Mouse (Mus musculus) myocyte (in vitro differentiated cells): ENCODE measurements around the gene Akap13.

Experiments
- E2F4 ChIP-seq: IDR thresholded peaks from one replicate; pipeline ENCODE4 v1.6.1; 2011; ENCODE audit warnings: mild to moderate bottlenecking, control low read depth, moderate library complexity; ENCODE audit not compliant: insufficient read depth
- MAX ChIP-seq: IDR thresholded peaks from one replicate; pipeline ENCODE4 v1.6.1; 2011; ENCODE audit warnings: low read depth, mild to moderate bottlenecking, control low read depth
- MYOD1 ChIP-seq, 3 experiments: IDR thresholded peaks; one replicate each; pipeline ENCODE4 v1.6.1; 2011; ENCODE audit warnings: control low read depth in 2 of 3, low read depth in 2 of 3, mild to moderate bottlenecking in 2 of 3, moderate library complexity in 1 of 3; ENCODE audit not compliant: insufficient read length in 2 of 3, control insufficient read depth in 1 of 3
- TCF12 ChIP-seq: IDR thresholded peaks from one replicate; pipeline ENCODE4 v1.6.1; 2011; ENCODE audit warnings: mild to moderate bottlenecking, control low read depth; ENCODE audit not compliant: poor library complexity, insufficient read depth, severe bottlenecking
- USF1 ChIP-seq: IDR thresholded peaks from one replicate; pipeline ENCODE4 v1.6.1; 2011; ENCODE audit warnings: low read depth, mild to moderate bottlenecking, control low read depth, moderate library complexity

DNA sequence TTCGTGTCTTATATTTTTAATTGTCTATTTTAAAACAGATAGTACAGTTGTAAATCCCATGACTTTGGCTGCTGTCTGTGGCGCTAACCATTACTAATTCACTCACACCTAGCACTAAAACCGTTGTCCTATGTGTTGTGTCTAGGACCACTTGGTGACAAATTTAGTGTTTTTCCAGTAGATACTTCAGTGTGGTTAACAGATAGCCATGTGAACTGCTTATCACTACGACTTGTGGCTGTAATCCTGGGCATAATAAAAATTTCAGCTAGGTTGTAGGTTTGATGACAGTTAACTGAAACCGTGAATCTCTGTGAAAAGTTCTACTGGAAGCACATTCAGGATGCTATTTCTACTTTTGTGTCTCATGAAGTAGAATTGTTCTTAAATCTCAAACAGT lies 258.6 kb downstream of the Akap13 start:
- TF ChIP-seq MAX, result no peak
- no peak for TF ChIP-seq USF1
- TF ChIP-seq E2F4, result no peak
- no peak for TF ChIP-seq MYOD1 (IDR thresholded peaks at IDR 0.05; ENCODE audit: control insufficient read depth in 1 of 3, insufficient read length in 2 of 3, low read depth in 2 of 3)
- no peak for TF ChIP-seq TCF12
